ENCODE assay signal across 15 mouse cellular contexts in the genomic region with DNA sequence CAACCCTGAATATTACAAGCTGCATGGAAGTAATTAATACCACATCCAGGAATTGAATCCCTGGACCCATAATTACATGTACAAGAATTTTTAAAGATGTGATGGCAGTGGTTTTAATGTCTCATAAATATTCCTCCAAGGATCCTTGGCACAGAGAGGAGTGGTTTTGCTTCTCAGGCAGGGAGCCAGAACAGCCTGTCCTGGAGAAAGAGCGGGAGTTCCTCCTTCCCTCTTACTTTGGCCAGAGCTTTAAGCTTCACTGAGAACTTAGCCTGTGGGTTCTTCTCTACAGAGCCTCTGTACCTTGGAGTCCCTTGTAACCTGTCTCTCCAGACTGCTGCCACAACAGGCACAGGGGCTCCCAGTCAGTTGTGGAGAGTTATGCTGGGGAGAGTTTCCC.
DNase-seq lines count a peak whose midpoint lies in the region; ATAC-seq and TF ChIP-seq lines count a peak whose summit lies in the region.
"Had no signal": no experiment of that assay in that cellular context is flagged by ENCODE, and none has a peak within 500 bp of the region (broad histone marks: within the 10 kb centered on the region; RNA-seq: fewer than 3 reads in every experiment).

No protein-coding gene starts in this region.

- H3K4me3 ChIP-seq in lung, postnatal 0 days (ENCODE audit: low read depth, low read length), result no peak overlapping the region
- no peak overlapping the region for H3K4me3 ChIP-seq in limb, embryonic 14.5 days (replicated peaks; ENCODE audit: low read length)
- H3K4me3 ChIP-seq: heart, embryonic 13.5 days; liver, embryonic 12.5 days; neural tube, embryonic 15.5 days had no signal

- no peak overlapping the region for H3K9ac ChIP-seq in lung, postnatal 0 days (replicated peaks; ENCODE audit: low read depth)
- H3K9ac ChIP-seq in limb, embryonic 14.5 days (ENCODE audit: low read depth, low read length, severe bottlenecking), result no peak overlapping the region
- H3K9ac ChIP-seq: heart, embryonic 13.5 days; liver, embryonic 12.5 days; neural tube, embryonic 15.5 days had no signal

- ATAC-seq in lung, postnatal 0 days, result no peak
- ATAC-seq in limb, embryonic 14.5 days (ENCODE audit: low FRiP score, low read depth), result no peak; the same call in 1 of the 2 replicates
- ATAC-seq in megakaryocyte-erythroid progenitor cell, adult 5-6 weeks (replicated peaks; ENCODE audit: low FRiP score, low TSS enrichment, poor library complexity, severe bottlenecking), result no peak
- ATAC-seq: liver, embryonic 12.5 days; Patski had no signal

- 33% methylated on average over 1 of the region's 1 CpGs for WGBS in lung, postnatal 0 days
- WGBS in limb, embryonic 14.5 days, result 25% methylated on average over 1 of the region's 1 CpGs

- H3K4me1 ChIP-seq in lung, postnatal 0 days (ENCODE audit: insufficient read depth, low read depth, low read length), result no peaks in the 10 kb centered on the region
- H3K4me1 ChIP-seq in limb, embryonic 14.5 days (ENCODE audit: control insufficient read depth, insufficient read depth, low read length), result peaks cover 8% of the 10 kb centered on the region
- H3K4me1 ChIP-seq: liver, embryonic 12.5 days had no signal

- no peaks in the 10 kb centered on the region for H3K27me3 ChIP-seq in lung, postnatal 0 days (replicated peaks; ENCODE audit: insufficient read depth, low read length)
- H3K27me3 ChIP-seq in limb, embryonic 14.5 days (ENCODE audit: control insufficient read depth, insufficient read depth, low read length), result no peaks in the 10 kb centered on the region
- H3K27me3 ChIP-seq: heart, embryonic 13.5 days; liver, embryonic 12.5 days; neural tube, embryonic 15.5 days; Patski had no signal

- H3K27ac ChIP-seq in lung, postnatal 0 days (ENCODE audit: low read length), result no peak overlapping the region
- no peak overlapping the region for H3K27ac ChIP-seq in limb, embryonic 14.5 days (replicated peaks; ENCODE audit: low read depth, low read length)
- H3K27ac ChIP-seq: heart, embryonic 13.5 days; liver, embryonic 12.5 days; neural tube, embryonic 15.5 days had no signal

- peak; percentile 61 for DNase-seq in heart, adult 11 months
- no peak for DNase-seq in heart, postnatal 4 days
- peak; percentile 32 for DNase-seq in lung, postnatal 0 days (ENCODE audit: low spot score)
- DNase-seq in lung, postnatal 25 days (ENCODE audit: low spot score), result no peak
- peak; percentile 42 for DNase-seq in limb, embryonic 14.5 days (ENCODE audit: low spot score)
- peak; percentile 64 for DNase-seq in testis, postnatal 10 days (ENCODE audit: low spot score)
- DNase-seq: cerebellum, adult 2 months; gastrocnemius, postnatal 36 days; kidney, adult 18-20 months; right cerebral cortex, postnatal 25 days had no signal

- TF ChIP-seq EP300 in lung, postnatal 0 days (IDR thresholded peaks at IDR 0.05), result no peak

- TF ChIP-seq CTCF in lung, postnatal 0 days (IDR thresholded peaks at IDR 0.05), result no peak

- H3K9me3 ChIP-seq in lung, postnatal 0 days (ENCODE audit: low read length), result no peaks in the 10 kb centered on the region
- H3K9me3 ChIP-seq in limb, embryonic 14.5 days (ENCODE audit: control insufficient read depth, low read length), result no peaks in the 10 kb centered on the region
- H3K9me3 ChIP-seq: heart, embryonic 13.5 days; liver, embryonic 12.5 days; neural tube, embryonic 15.5 days had no signal

- TF ChIP-seq POLR2A in limb, embryonic 14.5 days (IDR thresholded peaks at IDR 0.05; ENCODE audit: borderline replicate concordance, extremely low read depth, insufficient read depth, insufficient read length), result no peak

- H3K36me3 ChIP-seq in lung, postnatal 0 days (ENCODE audit: insufficient read depth, low read length), result no peaks in the 10 kb centered on the region
- H3K36me3 ChIP-seq in limb, embryonic 14.5 days (ENCODE audit: control insufficient read depth, insufficient read depth, low read length), result no peaks in the 10 kb centered on the region
- H3K36me3 ChIP-seq: heart, embryonic 13.5 days; liver, embryonic 12.5 days; neural tube, embryonic 15.5 days had no signal

- no peak overlapping the region for H3K4me2 ChIP-seq in lung, postnatal 0 days (replicated peaks; ENCODE audit: low read depth, low read length)
- H3K4me2 ChIP-seq in limb, embryonic 14.5 days (replicated peaks; ENCODE audit: low read depth, low read length, severe bottlenecking), result no peak overlapping the region
- H3K4me2 ChIP-seq: heart, embryonic 13.5 days; liver, embryonic 12.5 days; neural tube, embryonic 15.5 days had no signal

Comparison
In these comparisons a context has a peak if more than half of its experiments do, and no peak if none do; other contexts are left out.
1. DNase-seq: peak in heart, adult 11 months (single experiment), lung, postnatal 0 days (single experiment), limb, embryonic 14.5 days (single experiment) and testis, postnatal 10 days (single experiment); none in heart, postnatal 4 days (single experiment) and lung, postnatal 25 days (single experiment).